Mouse (Mus musculus) embryonic facial prominence, embryonic 14.5 days (tissue): ENCODE data around the gene Sc5d. TPM values are rescaled to one million over a fixed set of nuclear protein-coding genes. Genes with fewer than 3 reads are reported as not detected.

Source experiments
- ATAC-seq: fragments of 200-750 bp; cut with Nextera tagmentation; 2 replicates; pipeline ENCODE4 v1.8.0; 2017; ENCODE audit warnings: low read depth, moderate number of reproducible peaks, moderate TSS enrichment
- DNase-seq: peaks from one replicate; pipeline ENCODE4 v3.0.0-alpha.2; 2015; ENCODE audit warnings: low spot score
- H3K27ac ChIP-seq: fragments of 300-500 bp; sonication (generic); replicated peaks from 2 replicates; pipeline ENCODE4 v1.5.1; 2014; ENCODE audit warnings: low read depth, mild to moderate bottlenecking, low read length, moderate library complexity
- H3K27me3 ChIP-seq: fragments of 300-500 bp; sonication (generic); replicated peaks from 2 replicates; pipeline ENCODE4 v1.6.1; 2014; ENCODE audit warnings: low read length; ENCODE audit not compliant: control insufficient read depth, insufficient read depth
- H3K36me3 ChIP-seq: fragments of 300-500 bp; sonication (generic); 2 replicates; pipeline ENCODE4 v1.6.1; 2014; ENCODE audit warnings: low read length, mixed read lengths; ENCODE audit not compliant: control insufficient read depth, insufficient read depth
- H3K4me1 ChIP-seq: fragments of 300-500 bp; sonication (generic); 2 replicates; pipeline ENCODE4 v1.6.1; 2014; ENCODE audit warnings: antibody characterized with exemption, low read length; ENCODE audit not compliant: control insufficient read depth, insufficient read depth
- H3K4me2 ChIP-seq: fragments of 300-500 bp; sonication (generic); 2 replicates; pipeline ENCODE4 v1.6.1; 2014; ENCODE audit warnings: low read depth, mild to moderate bottlenecking, low read length, moderate library complexity, mixed read lengths
- H3K4me3 ChIP-seq: fragments of 300-500 bp; sonication (generic); 2 replicates; pipeline ENCODE4 v1.5.1; 2014; ENCODE audit warnings: low read depth, mild to moderate bottlenecking, low read length
- H3K9ac ChIP-seq: fragments of 300-500 bp; sonication (generic); 2 replicates; pipeline ENCODE4 v1.6.1; 2014; ENCODE audit warnings: low read depth, mild to moderate bottlenecking, low read length, moderate library complexity, mixed read lengths
- H3K9me3 ChIP-seq: fragments of 300-500 bp; sonication (generic); 2 replicates; pipeline ENCODE4 v1.6.1; 2016; ENCODE audit warnings: low read length; ENCODE audit not compliant: control insufficient read depth
- WGBS: fragments of 180-500 bp; shearing (Covaris S2); extraction: QIAGEN DNeasy Blood & Tissue Kit; methylation state at CpG from one replicate; pipeline ENCODE4 v1.1.7; 2014; 5-methylcytosine and 5-hydroxymethylcytosine counted together
- polyA plus RNA-seq: library from polyadenylated mRNA; unstranded; fragments of >200 nt; fragmentation: Nextera tagmentation; extraction: Ambion mirVana; gene quantifications from 2 replicates; pipeline ENCODE4 v1.2.1, GENCODE M21; 2014

The Sc5d gene
- polyA plus RNA-seq, 1 experiment from 2014 or later: 32.3 TPM

DNA sequence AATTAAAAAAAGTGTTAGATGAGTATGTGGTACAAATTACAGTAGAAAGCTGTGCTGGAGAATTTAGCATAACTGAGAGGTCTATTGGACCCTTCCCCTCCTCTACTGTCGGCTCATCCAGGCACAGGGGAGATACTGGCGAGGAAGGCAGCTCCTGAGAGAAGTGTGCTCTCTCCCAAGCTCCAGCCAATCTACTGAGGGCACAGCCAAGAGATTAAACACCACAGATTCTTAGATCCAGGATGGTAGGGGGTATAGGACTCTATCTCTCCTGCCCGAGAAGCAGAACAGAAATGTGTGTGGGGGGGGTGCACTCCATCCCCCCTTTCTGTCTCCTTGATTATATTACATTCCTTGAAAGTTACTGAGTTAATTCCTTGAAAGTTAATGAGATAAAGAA lies 14.0 kb upstream of the Sc5d start:
- no peaks in the 10 kb centered on the region for H3K36me3 ChIP-seq
- no peak overlapping the region for H3K27ac ChIP-seq
- 84% methylated on average over 3 of the region's 3 CpGs for WGBS
- DNase-seq: no peak
- H3K4me2 ChIP-seq: no peak overlapping the region
- ATAC-seq: no peak
- H3K27me3 ChIP-seq: no peaks in the 10 kb centered on the region
- H3K9me3 ChIP-seq: peaks cover 4% of the 10 kb centered on the region; the same call in 1 of the 2 replicates
- H3K4me1 ChIP-seq: no peaks in the 10 kb centered on the region
- no peak overlapping the region for H3K9ac ChIP-seq
- no peak overlapping the region for H3K4me3 ChIP-seq

GRCm38 (mm10) chr9:42277606-42278005 lies 13.6 kb upstream of the Sc5d start:
- Histone ChIP-seq H3K9me3 (peaks cover 4% of the 10 kb centered on the region; the same call in 1 of the 2 replicates), H3K9ac (no peak overlapping the region), H3K27me3 (no peaks in the 10 kb centered on the region), H3K4me3 (no peak overlapping the region), H3K4me1 (no peaks in the 10 kb centered on the region), H3K4me2 (no peak overlapping the region), H3K27ac (no peak overlapping the region), H3K36me3 (no peaks in the 10 kb centered on the region)
- 93% methylated on average over 1 of the region's 1 CpGs for WGBS
- DNase-seq (no peak), ATAC-seq (no peak)

GRCm38 (mm10) chr9:42277162-42277561 lies 13.1 kb upstream of the Sc5d start:
- no peaks in the 10 kb centered on the region for H3K27me3 ChIP-seq
- H3K4me1 ChIP-seq: no peaks in the 10 kb centered on the region
- DNase-seq (peak; percentile 25), ATAC-seq (no peak)
- H3K9ac ChIP-seq: no peak overlapping the region
- no peak overlapping the region for H3K27ac ChIP-seq
- peaks cover 4% of the 10 kb centered on the region; the same call in 1 of the 2 replicates for H3K9me3 ChIP-seq
- H3K36me3 ChIP-seq: no peaks in the 10 kb centered on the region
- no peak overlapping the region for H3K4me2 ChIP-seq
- no peak overlapping the region for H3K4me3 ChIP-seq

GRCm38 (mm10) chr9:42275761-42276145 lies 11.7 kb upstream of the Sc5d start:
- WGBS: 68% methylated on average over 11 of the region's 11 CpGs
- no peak for DNase-seq

DNA sequence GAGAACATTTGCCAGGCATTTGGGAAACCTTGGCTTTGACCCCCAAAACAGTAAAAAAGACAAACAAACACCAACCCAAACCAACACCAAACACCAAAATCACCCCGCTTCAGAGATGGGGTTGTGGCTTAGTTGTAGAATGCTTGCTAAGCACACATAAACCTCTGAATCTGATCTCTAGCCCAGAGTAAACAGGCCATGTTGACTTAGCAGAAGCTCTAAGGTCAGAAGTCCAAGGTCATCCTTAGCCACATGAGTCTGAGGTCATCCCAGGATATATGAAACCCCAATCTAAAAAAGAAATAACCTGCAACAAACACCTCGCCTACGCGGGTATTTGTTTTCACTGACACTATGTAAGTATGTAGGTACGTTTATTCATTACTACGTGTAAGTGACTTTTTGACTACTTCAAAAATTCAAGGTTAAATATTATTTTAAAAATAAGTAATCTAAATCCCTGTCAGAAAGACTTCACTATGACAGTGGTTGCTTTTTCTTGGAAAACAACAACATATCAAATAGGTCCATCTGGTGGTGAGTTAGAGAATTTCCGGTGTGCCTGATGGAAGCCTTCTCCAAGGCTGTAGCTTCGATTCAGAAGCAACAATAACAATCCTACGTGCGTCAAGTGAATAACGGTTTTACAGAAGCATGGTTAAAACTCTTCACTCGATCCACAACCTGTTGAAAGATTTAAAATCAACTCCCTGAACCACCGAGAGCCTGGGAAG lies 11.1 kb upstream of the Sc5d start:
- H3K9me3 ChIP-seq: no peaks in the 10 kb centered on the region
- WGBS: 56% methylated on average over 13 of the region's 13 CpGs
- H3K36me3 ChIP-seq: no peaks in the 10 kb centered on the region
- ATAC-seq (no peak), DNase-seq (peak; percentile 51)
- H3K27ac ChIP-seq: no peak overlapping the region
- no peaks in the 10 kb centered on the region for H3K4me1 ChIP-seq
- H3K27me3 ChIP-seq: no peaks in the 10 kb centered on the region
- H3K4me3 ChIP-seq: no peak overlapping the region
- H3K4me2 ChIP-seq: no peak overlapping the region; the same call in 1 of the 2 replicates
- no peak overlapping the region for H3K9ac ChIP-seq

More at GRCm38 (mm10) chr9:42275761-42276145, 11.7 kb upstream of the Sc5d start:
- Histone ChIP-seq H3K36me3 (no peaks in the 10 kb centered on the region), H3K27me3 (no peaks in the 10 kb centered on the region), H3K9ac (no peak overlapping the region), H3K27ac (no peak overlapping the region), H3K9me3 (no peaks in the 10 kb centered on the region), H3K4me3 (no peak overlapping the region), H3K4me2 (no peak overlapping the region; the same call in 1 of the 2 replicates), H3K4me1 (no peaks in the 10 kb centered on the region)
- ATAC-seq: no peak

GRCm38 (mm10) chr9:42273682-42274296 lies 9.7 kb upstream of the Sc5d start:
- ATAC-seq: no peak
- Histone ChIP-seq H3K4me3 (no peak overlapping the region), H3K36me3 (no peaks in the 10 kb centered on the region), H3K9me3 (no peaks in the 10 kb centered on the region), H3K4me1 (no peaks in the 10 kb centered on the region), H3K9ac (no peak overlapping the region), H3K4me2 (no peak overlapping the region), H3K27ac (no peak overlapping the region), H3K27me3 (no peaks in the 10 kb centered on the region)
- no peak for DNase-seq
- 89% methylated on average over 6 of the region's 6 CpGs for WGBS

GRCm38 (mm10) chr9:42273174-42273573 lies 9.1 kb upstream of the Sc5d start:
- H3K27me3 ChIP-seq: no peaks in the 10 kb centered on the region
- ATAC-seq (no peak), DNase-seq (no peak)

DNA sequence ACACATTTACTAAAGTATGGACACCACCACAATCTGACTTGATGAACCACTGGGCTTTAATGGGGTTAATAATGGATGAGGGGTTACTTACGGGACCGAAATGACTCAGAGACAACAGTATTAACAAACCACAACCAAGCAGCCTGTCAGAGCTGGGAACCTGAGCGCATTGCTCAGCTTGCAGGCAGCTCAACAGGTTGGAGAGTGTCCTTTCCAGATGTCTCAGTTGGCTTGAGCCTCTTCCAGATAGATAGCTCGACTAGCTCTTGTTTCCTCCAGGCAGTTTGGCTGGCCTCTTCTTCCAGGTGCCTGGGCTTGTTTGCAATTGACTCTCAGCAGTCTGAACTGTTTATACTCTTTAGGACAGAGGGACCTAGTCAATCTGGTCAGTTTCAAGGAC lies 8.6 kb upstream of the Sc5d start:
- H3K4me3 ChIP-seq: no peak overlapping the region
- 44% methylated on average over 4 of the region's 4 CpGs for whole genome bisulfite sequencing
- no peaks in the 10 kb centered on the region for H3K4me1 ChIP-seq
- H3K27me3 ChIP-seq: no peaks in the 10 kb centered on the region
- H3K4me2 ChIP-seq: no peak overlapping the region
- no peaks in the 10 kb centered on the region for H3K9me3 ChIP-seq
- ATAC-seq: no peak
- no peak overlapping the region for H3K27ac ChIP-seq
- H3K9ac ChIP-seq: no peak overlapping the region
- no peaks in the 10 kb centered on the region for H3K36me3 ChIP-seq
- DNase-seq: peak; percentile 51

More at GRCm38 (mm10) chr9:42273174-42273573, 9.1 kb upstream of the Sc5d start:
- WGBS: 84% methylated on average over 3 of the region's 3 CpGs
- Histone ChIP-seq H3K4me1 (no peaks in the 10 kb centered on the region), H3K27ac (no peak overlapping the region), H3K36me3 (no peaks in the 10 kb centered on the region), H3K4me2 (no peak overlapping the region), H3K4me3 (no peak overlapping the region), H3K9ac (no peak overlapping the region), H3K9me3 (no peaks in the 10 kb centered on the region)

GRCm38 (mm10) chr9:42271456-42271855 lies 7.4 kb upstream of the Sc5d start:
- Histone ChIP-seq H3K4me3 (no peak overlapping the region), H3K27me3 (no peaks in the 10 kb centered on the region), H3K9me3 (no peaks in the 10 kb centered on the region), H3K9ac (no peak overlapping the region), H3K27ac (no peak overlapping the region), H3K4me1 (no peaks in the 10 kb centered on the region), H3K4me2 (no peak overlapping the region), H3K36me3 (no peaks in the 10 kb centered on the region)
- DNase-seq: no peak
- no peak for ATAC-seq
- WGBS: 81% methylated on average over 5 of the region's 5 CpGs
